In genomic region chr11:53299551-53300329, GRCm38 (mm10) we compare ENCODE assay signal across 8 mouse cellular contexts. TPM values are rescaled to one million over a fixed set of nuclear protein-coding genes. Genes with fewer than 3 reads are reported as not detected.
A peak's percentile ranks its signal among the peaks of the same experiment; 100 is the strongest.
DNase-seq lines count a peak whose midpoint lies in the region; ATAC-seq and TF ChIP-seq lines count a peak whose summit lies in the region.

No protein-coding gene starts in this region.

- no peaks in the 10 kb centered on the region for H3K9me3 ChIP-seq in ES-E14 (ENCODE audit: control insufficient read depth, insufficient read depth, low read depth, low read length)
- no peaks in the 10 kb centered on the region for H3K9me3 ChIP-seq in forebrain, embryonic 14.5 days (replicated peaks; ENCODE audit: control insufficient read depth, low read length)

- H3K4me3 ChIP-seq in ES-E14 (ENCODE audit: insufficient read depth in 1 of 2, low read depth in 1 of 2, low read length in 2 of 2, poor library complexity in 1 of 2, severe bottlenecking in 1 of 2): peak overlapping the region; percentile 85 to 90
- H3K4me3 ChIP-seq in forebrain, embryonic 14.5 days (ENCODE audit: low read depth, low read length): peak overlapping the region; percentile 99

- H3K4me1 ChIP-seq in ES-E14 (ENCODE audit: control insufficient read depth in 2 of 2, insufficient read depth in 2 of 2, low read length in 2 of 2, poor library complexity in 1 of 2): peaks cover 4% of the 10 kb centered on the region in 2 experiments; a peak in 2 of 4 replicates
- peaks cover 25% of the 10 kb centered on the region for H3K4me1 ChIP-seq in forebrain, embryonic 14.5 days (ENCODE audit: control insufficient read depth, insufficient read depth, low read length)

- ATAC-seq in forebrain, embryonic 14.5 days: peak; percentile 76

- H3K9ac ChIP-seq in ES-E14 (ENCODE audit: insufficient read depth, low read depth, low read length, poor library complexity, severe bottlenecking): peak overlapping the region; percentile 97
- H3K9ac ChIP-seq in forebrain, embryonic 14.5 days (ENCODE audit: low read length): peak overlapping the region; percentile 97

- H3K27ac ChIP-seq in ES-E14 (ENCODE audit: insufficient read depth, low read depth, low read length, poor library complexity, severe bottlenecking): peak overlapping the region; percentile 91
- peak overlapping the region; percentile 93 for H3K27ac ChIP-seq in forebrain, embryonic 14.5 days (ENCODE audit: low read depth, low read length)

- DNase-seq in ES-E14 (ENCODE audit: low read depth, low spot score): no peak
- DNase-seq in c-Kit-positive CD71-positive TER-119-positive erythroid progenitor cells, embryonic 14.5 days (ENCODE audit: low spot score): peak; percentile 60
- DNase-seq in forebrain, embryonic 14.5 days (ENCODE audit: low spot score): peak; percentile 46
- DNase-seq in heart, postnatal 4 days: peak; percentile 74
- DNase-seq in layer of hippocampus, postnatal 14 days (ENCODE audit: low spot score in 2 of 2): peak; percentile 46 to 54
- DNase-seq in lung, postnatal 10 days: peak; percentile 75
- peak; percentile 57 for DNase-seq in retina, postnatal 1 day
- peak; percentile 82 for DNase-seq in thymus, postnatal 4 days

- WGBS in forebrain, embryonic 14.5 days: under 1% methylated on average over 76 of the region's 80 CpGs

- peaks cover 12% of the 10 kb centered on the region for H3K36me3 ChIP-seq in ES-E14 (ENCODE audit: control insufficient read depth, insufficient read depth, low read length, poor library complexity, severe bottlenecking)
- H3K36me3 ChIP-seq in forebrain, embryonic 14.5 days (ENCODE audit: control insufficient read depth, insufficient read depth, low read length): peaks cover 8% of the 10 kb centered on the region; the same call in 1 of the 2 replicates

- H3K4me2 ChIP-seq in forebrain, embryonic 14.5 days (ENCODE audit: low read length): peak overlapping the region; percentile 82

- H3K27me3 ChIP-seq in forebrain, embryonic 14.5 days (replicated peaks; ENCODE audit: control insufficient read depth, insufficient read depth, low read length): no peaks in the 10 kb centered on the region

- in situ Hi-C loops in ES-E14 (cut with MboI; ENCODE audit: low sequenced_read_pairs in 2 of 2, unreplicated experiment in 2 of 2): loop anchor here in 1 of 2 experiments (5.0 kb wide), 1 partner anchor 37 kb away; no protein-coding TSS in a partner anchor

TF ChIP-seq in ES-E14, 5 proteins besides CTCF, POLR2A, EP300 and RAD21:
- no peak for TF ChIP-seq CHD2 (IDR thresholded peaks at IDR 0.05; ENCODE audit: low read depth, low read length)

RNA-seq across cellular contexts. Expression of gene Hspa4, which starts 0.5 kb away (rescaled TPM):
- 182 and 280 TPM in 2 replicates for total RNA-seq in ES-E14 (2012; rRNA removed)
- polyA plus RNA-seq in forebrain, embryonic 14.5 days (2014; fragmentation: Nextera tagmentation; extraction: Ambion mirVana): 55.5 and 58.6 TPM in 2 replicates
- total RNA-seq in heart, postnatal 4 days (2021): 100 to 1,000 TPM; 132 to 136 TPM
- total RNA-seq in layer of hippocampus, postnatal 14 days (2021): 100 to 1,000 TPM; 177 to 192 TPM

RNA-seq across cellular contexts. Expression of gene Zcchc10, which starts 24.7 kb away (rescaled TPM):
- 8.4 and 12.9 TPM in 2 replicates for total RNA-seq in ES-E14 (2012; rRNA removed)
- 16.0 and 17.0 TPM in 2 replicates for polyA plus RNA-seq in forebrain, embryonic 14.5 days (2014; fragmentation: Nextera tagmentation; extraction: Ambion mirVana)
- 10 to 100 TPM in 1 of 2 experiments, 1 to 10 TPM in 1; 9.3 to 12.0 TPM for total RNA-seq in heart, postnatal 4 days (2021)
- 10 to 100 TPM in 1 of 2 experiments, 1 to 10 TPM in 1; 8.2 to 10.7 TPM for total RNA-seq in layer of hippocampus, postnatal 14 days (2021)

RNA-seq across cellular contexts. Expression of gene Aff4, which starts 50.9 kb away (rescaled TPM):
- 82.2 and 97.2 TPM in 2 replicates for total RNA-seq in ES-E14 (2012; rRNA removed)
- polyA plus RNA-seq in forebrain, embryonic 14.5 days (2014; fragmentation: Nextera tagmentation; extraction: Ambion mirVana): 69.4 and 79.4 TPM in 2 replicates
- 100 to 1,000 TPM; 141 to 157 TPM for total RNA-seq in heart, postnatal 4 days (2021)
- 100 to 1,000 TPM; 220 to 224 TPM for total RNA-seq in layer of hippocampus, postnatal 14 days (2021)
